Mouse (Mus musculus): Measurements from ENCODE around the gene Fmnl2.
A peak's percentile ranks its signal among the peaks of the same experiment; 100 is the strongest.

Gene Fmnl2

GRCm38 (mm10) chr2:52864635-52865034 is 7.0 kb downstream of the Fmnl2 start:
- no peak for DNase-seq

GRCm38 (mm10) chr2:52866151-52866550 is 8.5 kb downstream of the Fmnl2 start:
- DNase-seq, result no peak

- DNase-seq, result no peak
Observed at GRCm38 (mm10) chr2:52867781-52868180, 10.1 kb downstream of the Fmnl2 start.

GRCm38 (mm10) chr2:52868181-52868580 is 10.5 kb downstream of the Fmnl2 start:
- no peak for DNase-seq

GRCm38 (mm10) chr2:52872636-52873035 is 15.0 kb downstream of the Fmnl2 start:
- no peak for DNase-seq

GRCm38 (mm10) chr2:52873276-52874063 is 15.8 kb downstream of the Fmnl2 start:
- no peak for DNase-seq

- no peak for DNase-seq
Observed at GRCm38 (mm10) chr2:52874721-52875120, 17.1 kb downstream of the Fmnl2 start.

GRCm38 (mm10) chr2:52875801-52876200 is 18.1 kb downstream of the Fmnl2 start:
- DNase-seq, result no peak

GRCm38 (mm10) chr2:52883401-52883800 is 25.7 kb downstream of the Fmnl2 start:
- DNase-seq, result no peak

GRCm38 (mm10) chr2:52884082-52884481 is 26.4 kb downstream of the Fmnl2 start:
- no peak for DNase-seq

GRCm38 (mm10) chr2:52885071-52885470 is 27.4 kb downstream of the Fmnl2 start:
- DNase-seq, result no peak

GRCm38 (mm10) chr2:52887281-52887680 is 29.6 kb downstream of the Fmnl2 start:
- DNase-seq, result no peak

- peak in 1 of 2 experiments; percentile 12 for DNase-seq
Observed at GRCm38 (mm10) chr2:52891115-52891514, 33.5 kb downstream of the Fmnl2 start.

- DNase-seq, result no peak
Observed at GRCm38 (mm10) chr2:52891744-52892143, 34.1 kb downstream of the Fmnl2 start.

GRCm38 (mm10) chr2:52894983-52895621 is 37.4 kb downstream of the Fmnl2 start:
- DNase-seq, result peak; percentile 70

GRCm38 (mm10) chr2:52896995-52897394 is 39.3 kb downstream of the Fmnl2 start:
- no peak for DNase-seq

GRCm38 (mm10) chr2:52900780-52901179 is 43.1 kb downstream of the Fmnl2 start:
- DNase-seq, result no peak

- no peak for DNase-seq
Observed at GRCm38 (mm10) chr2:52901300-52902013, 43.8 kb downstream of the Fmnl2 start.

- DNase-seq, result no peak
Observed at GRCm38 (mm10) chr2:52902456-52902855, 44.8 kb downstream of the Fmnl2 start.

- DNase-seq, result no peak
Observed at GRCm38 (mm10) chr2:52903228-52903963, 45.7 kb downstream of the Fmnl2 start.

- DNase-seq, result no peak
Observed at GRCm38 (mm10) chr2:52904526-52904925, 46.9 kb downstream of the Fmnl2 start.

- DNase-seq, result no peak
Observed at GRCm38 (mm10) chr2:52913311-52913710, 55.7 kb downstream of the Fmnl2 start.

- DNase-seq, result no peak
Observed at GRCm38 (mm10) chr2:52913746-52914145, 56.1 kb downstream of the Fmnl2 start.

Measured in kidney, adult 8-10 months (tissue).